Mouse (Mus musculus) ovary, adult 18-20 months (tissue): ENCODE measurements around the gene Fpr1.
"Not testable (repeated sequence)": the region's sequence is repeated elsewhere in the genome, so short reads cannot be mapped to it uniquely, and the experiment has no call there.

Experiments
- DNase-seq: peaks from one replicate; pipeline ENCODE4 v3.0.0; 2022; ENCODE audit warnings: low spot score, mixed read lengths

Fpr1 gene

DNA sequence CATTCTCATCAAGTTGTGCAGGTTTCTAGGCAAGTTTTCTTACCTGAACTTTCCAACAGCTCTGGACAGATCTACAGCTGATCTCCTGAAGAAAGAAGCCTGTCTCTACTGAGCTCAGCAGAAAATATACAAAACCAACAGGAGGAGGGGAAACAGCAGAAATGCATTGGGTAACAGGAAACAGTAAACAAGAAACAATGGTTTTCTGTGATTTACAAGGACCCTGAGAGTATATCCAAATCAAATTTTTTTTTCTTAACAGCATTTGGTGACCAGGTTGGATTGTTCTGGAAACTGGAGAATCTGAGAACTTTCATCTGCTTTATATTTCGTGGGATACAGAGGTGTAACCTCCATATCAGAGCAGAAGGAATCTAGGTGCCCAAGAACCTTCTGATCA is at the start of gene Fpr1:
Gene Fpr1, minus strand, starts transcription at position 101 of the 400 bp plus-strand sequence.
- no peak for DNase-seq

DNA sequence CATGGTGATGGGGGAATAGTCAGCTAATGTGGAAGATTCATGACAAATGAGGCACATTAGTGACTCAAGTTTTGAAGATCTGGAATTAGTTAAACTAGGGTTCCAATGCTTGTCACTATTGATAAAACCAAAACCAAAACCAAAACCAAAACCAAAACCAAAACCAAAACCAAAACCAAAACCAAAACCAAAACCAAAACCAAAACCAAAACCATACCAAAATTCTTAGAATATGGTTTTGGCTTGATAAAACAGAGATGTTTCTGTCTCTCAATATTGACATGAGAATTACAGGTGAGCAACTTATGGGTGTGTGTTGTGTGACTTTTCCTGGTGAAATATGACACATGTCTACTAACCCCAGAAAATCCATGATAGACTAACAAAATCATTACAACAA is 34.0 kb upstream of the Fpr1 start:
- DNase-seq = no peak

DNA sequence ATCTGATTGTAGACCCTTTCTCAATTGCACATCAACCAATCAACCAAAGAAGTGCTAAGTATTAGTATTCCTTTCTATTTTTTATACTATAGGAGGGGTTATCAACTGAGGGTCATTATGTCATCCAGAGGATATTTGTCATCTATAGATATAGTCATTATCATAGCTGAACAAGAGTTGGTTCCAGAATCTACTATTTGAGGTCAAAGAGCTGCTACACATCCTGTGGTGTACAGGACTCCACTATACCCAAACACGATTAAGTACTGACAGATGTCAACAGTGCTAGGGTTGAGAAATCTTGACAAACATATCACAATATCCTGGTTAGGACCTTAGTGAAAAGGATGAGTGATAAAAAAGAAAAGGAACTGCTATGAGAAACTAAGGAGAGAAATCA is 33.6 kb upstream of the Fpr1 start:
- DNase-seq = no peak

- DNase-seq = not testable (repeated sequence)
These were observed 28.9 kb upstream of the Fpr1 start for GRCm38 (mm10) chr17:17912618-17913017.

GRCm38 (mm10) chr17:17909636-17910421 is 26.1 kb upstream of the Fpr1 start:
- peak; percentile 87 for DNase-seq

GRCm38 (mm10) chr17:17900768-17901167 is 17.0 kb upstream of the Fpr1 start:
- no peak for DNase-seq

DNA sequence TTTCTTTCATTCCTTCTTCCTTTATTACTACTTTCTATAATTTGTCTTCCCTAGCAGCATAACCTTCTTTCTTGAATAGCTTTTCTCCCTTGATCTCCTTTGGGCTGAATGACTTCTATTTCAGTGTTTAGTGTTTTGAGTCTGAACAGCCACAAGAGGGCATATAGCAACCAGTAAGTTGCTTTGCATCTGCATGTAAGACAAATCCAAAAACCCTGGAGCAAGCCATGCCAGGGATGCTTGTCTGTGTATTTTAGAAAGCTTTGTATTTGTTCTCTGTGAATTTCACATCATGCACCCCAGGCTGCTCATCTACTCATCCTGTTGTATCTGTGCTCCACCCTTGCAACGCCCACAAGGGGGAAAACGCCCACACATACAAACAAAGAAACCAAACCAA is 15.5 kb upstream of the Fpr1 start:
- DNase-seq = no peak

- DNase-seq = no peak
These were observed 12.3 kb upstream of the Fpr1 start for GRCm38 (mm10) chr17:17896039-17896438.

- no peak for DNase-seq
These were observed 6.1 kb upstream of the Fpr1 start for GRCm38 (mm10) chr17:17889732-17890425.

DNA sequence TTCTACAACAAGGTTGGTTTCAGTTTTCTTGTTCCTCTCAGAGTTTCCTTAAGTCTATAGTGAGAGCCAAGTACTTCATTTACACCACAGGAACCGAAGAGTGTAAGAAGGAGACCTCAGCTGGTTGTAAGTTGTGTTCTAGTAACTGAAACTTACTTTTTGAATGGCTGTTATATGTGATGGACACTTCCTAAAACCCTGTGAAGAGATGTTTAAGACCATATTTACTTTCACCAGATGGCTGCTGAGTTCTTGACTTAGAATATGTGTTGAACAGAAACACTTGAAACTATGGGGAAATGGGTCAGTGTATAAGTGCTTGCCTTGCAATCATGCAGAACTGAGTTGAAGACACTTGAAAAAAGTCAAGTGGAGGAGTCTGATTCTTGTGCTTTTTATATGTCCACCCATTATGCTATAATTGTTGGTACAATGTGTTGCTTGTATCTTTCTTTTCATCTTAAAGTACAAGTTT is 4.1 kb upstream of the Fpr1 start, which contains the start of the genes Fpr2 and Fpr3:
Gene Fpr2, plus strand, starts transcription at position 51 of the 475 bp plus-strand sequence.
Gene Fpr3, plus strand, starts transcription at position 79 of the 475 bp plus-strand sequence.
- DNase-seq = no peak

GRCm38 (mm10) chr17:17882672-17883071 is 1.1 kb downstream of the Fpr1 start:
- no peak for DNase-seq

DNA sequence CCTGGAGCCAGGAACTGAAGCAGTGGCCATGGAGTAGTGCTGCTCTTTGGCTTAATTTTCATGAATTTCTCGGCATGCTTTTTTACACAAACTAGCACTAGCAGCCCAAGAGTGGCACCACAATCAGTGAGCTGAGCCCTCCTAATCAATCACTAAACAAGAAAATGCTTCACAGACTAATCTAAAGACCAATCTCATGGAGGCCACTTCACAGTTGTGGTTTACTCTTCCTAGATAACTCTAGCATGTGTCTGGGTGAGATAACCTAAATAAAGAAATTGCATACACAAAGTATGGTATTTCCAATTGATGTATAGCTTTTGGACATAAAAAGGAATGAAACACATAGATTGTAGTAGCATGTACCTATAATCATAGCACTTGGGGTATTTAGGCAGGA is 4.4 kb downstream of the Fpr1 start:
- DNase-seq = no peak

DNA sequence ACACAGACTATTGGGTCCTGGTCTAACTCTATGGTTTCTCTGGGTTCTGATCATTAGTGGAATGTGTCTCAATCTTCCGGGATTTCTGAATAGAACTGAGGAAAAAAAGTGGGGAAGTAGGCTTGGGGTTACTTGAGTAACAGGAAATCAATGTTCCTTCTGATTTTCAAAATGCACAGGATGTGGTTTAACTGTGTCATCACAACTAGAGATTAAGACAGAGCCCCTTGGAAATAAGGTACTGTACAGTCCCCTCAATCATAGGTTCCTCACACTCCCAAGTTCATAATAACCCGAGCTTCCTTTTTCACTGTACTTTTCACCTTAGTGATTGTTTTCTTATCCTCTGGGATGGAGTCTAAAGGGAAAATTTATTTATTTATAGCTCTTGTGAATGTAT is 12.0 kb downstream of the Fpr1 start:
- no peak for DNase-seq

GRCm38 (mm10) chr17:17870892-17871550 is 12.7 kb downstream of the Fpr1 start:
- DNase-seq = no peak

- no peak for DNase-seq
These were observed 16.8 kb downstream of the Fpr1 start for GRCm38 (mm10) chr17:17866801-17867469.

DNA sequence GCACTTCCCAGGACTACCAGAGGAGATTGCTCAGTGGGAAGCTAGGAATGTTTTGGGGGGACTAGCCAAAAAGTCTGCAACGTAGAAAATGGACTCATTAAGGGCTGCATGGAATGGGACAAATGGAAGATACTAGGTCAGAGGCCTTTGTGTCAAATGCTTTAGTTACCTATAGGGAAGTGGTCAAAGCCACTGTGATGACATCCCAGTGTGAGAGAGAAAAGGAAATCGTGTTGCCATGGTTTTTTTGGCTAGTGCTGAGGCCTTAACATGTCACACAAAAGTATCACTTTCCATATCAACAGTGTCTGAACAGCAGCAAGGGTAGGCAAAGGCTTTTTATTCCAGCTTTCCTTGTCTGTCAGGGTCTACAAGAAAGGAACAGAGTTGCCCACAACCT is 18.6 kb downstream of the Fpr1 start:
- DNase-seq = no peak

DNA sequence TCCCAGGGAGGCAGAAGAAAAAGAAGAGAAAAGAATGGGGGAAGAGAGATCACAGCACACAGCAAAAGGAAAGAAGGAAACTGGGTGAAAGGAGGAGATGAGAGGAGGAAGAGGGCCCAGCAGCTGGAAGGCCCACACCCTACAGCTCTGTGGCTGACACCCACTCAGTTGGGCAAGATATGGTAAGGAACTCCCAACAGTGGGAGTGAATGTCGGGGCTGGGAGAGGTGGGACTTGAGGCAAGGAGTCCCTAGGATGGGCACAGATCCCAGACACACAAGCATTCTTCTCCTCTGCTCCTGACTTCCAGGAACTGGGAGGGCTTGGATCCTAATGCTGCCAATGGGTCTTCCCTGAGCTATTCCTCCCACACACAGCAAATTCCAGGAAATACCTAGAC is 21.4 kb downstream of the Fpr1 start:
- peak; percentile 12 for DNase-seq

DNA sequence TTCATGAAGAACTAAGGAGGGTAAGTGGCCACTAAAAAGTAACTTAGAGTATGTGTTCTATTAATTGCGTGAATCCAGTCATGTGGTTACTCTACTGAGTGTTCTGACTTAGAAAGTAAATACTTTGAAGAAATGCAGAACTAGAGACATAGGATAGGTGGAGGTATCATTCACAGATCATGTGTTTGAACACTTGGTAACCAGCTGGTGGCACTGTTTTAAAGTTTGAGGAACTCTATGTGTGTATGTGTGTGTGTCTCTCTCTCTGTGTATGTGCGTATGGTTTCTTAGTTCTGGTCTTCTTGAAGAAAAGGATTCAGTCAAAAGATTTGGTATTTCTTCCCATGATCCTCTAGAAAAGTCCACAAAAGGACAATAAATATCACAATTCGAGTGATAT is 23.6 kb downstream of the Fpr1 start:
- DNase-seq = no peak

- no peak for DNase-seq
These were observed 26.3 kb downstream of the Fpr1 start for GRCm38 (mm10) chr17:17857446-17857845.

- DNase-seq = no peak
These were observed 27.1 kb downstream of the Fpr1 start for GRCm38 (mm10) chr17:17856612-17857011.

- DNase-seq = no peak
These were observed 28.5 kb downstream of the Fpr1 start, which contains the start of gene Has1 for GRCm38 (mm10) chr17:17855064-17855838. Gene Has1, minus strand, starts transcription at chr17:17855205.
